Mouse (Mus musculus): ENCODE results near the gene Izumo4.

DNA sequence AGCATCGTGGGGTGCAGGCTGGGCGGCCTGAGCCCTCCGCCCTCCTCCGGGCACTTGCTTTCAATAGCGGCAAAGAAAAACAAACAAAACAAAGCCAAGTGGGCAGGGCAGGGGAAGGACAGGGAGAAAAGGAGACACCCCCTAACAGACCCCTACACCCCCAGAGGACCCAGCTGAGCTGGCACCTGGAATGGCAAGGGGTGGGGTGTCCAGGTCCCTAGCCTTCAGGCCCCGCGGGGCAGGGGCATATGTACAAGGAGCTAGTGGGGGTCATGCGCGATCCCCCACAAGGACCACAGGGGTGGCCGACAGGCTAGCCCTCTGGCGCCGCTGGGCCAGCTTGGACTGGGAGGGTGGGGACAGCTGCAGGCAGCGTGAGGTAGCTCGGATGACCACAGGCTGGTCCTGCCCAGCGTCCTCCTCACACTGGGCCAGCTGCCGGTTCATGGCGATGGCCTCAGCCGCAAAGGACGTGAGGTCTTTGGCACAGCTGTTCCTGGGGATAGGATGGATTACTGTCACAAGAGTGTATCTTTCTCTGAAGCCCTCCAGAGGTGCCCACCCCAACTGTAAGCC lies 35.1 kb upstream of the Izumo4 start:
- TF ChIP-seq CTCF (IDR thresholded peaks at IDR 0.05; ENCODE audit: low read depth) = no peak
- TF ChIP-seq EP300 (IDR thresholded peaks at IDR 0.05; ENCODE audit: low read depth) = no peak
